Mouse (Mus musculus): ENCODE measurements around the gene Hist1h2bm.

Gene Hist1h2bm

DNA sequence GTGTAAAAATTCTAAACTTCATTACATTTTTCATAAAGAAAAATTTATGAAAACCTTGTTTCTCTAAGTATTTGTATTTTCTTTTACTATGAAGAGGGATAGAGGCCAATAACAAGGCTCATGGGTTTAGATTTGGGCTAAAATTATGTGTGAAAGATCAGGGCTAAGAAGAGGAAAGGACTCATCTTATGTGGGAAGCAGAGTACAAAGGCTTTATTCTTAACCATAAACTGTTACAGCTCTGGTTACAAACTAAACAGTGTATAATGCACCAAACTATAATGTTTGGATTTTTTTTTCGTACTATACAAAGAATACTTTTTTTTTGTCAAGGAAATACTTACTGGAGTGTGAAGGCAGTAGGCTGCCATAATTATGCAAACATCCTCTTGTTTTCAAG, 33.9 kb downstream of the Hist1h2bm start:
- in situ Hi-C loops (cut with MboI, MseI), result no loop called here

Data from T-helper 17 cell (primary cell).